Mouse (Mus musculus): ENCODE data around the gene Olfr482.

Olfr482 gene

GRCm38 (mm10) chr7:108097486-108097885, at the start of gene Olfr482:
TSS of gene Olfr482 (minus strand) at chr7:108097586.
- no peak for DNase-seq (ENCODE audit: low spot score in 2 of 2)

- DNase-seq (ENCODE audit: low spot score in 2 of 2), result no peak
These were observed 30.0 kb upstream of the Olfr482 start, which contains the start of gene Olfr484 for GRCm38 (mm10) chr7:108127349-108127748. TSS of gene Olfr484 (minus strand) at chr7:108127449.

- no peak for DNase-seq (ENCODE audit: low spot score in 2 of 2)
These were observed 24.0 kb upstream of the Olfr482 start for GRCm38 (mm10) chr7:108121416-108121815.

- DNase-seq (ENCODE audit: low spot score in 2 of 2), result no peak
These were observed 23.3 kb upstream of the Olfr482 start for GRCm38 (mm10) chr7:108120681-108121080.

GRCm38 (mm10) chr7:108100549-108100948, 3.2 kb upstream of the Olfr482 start, which contains the start of gene Olfr483:
TSS of gene Olfr483 (plus strand) at chr7:108100849.
- DNase-seq (ENCODE audit: low spot score in 2 of 2), result no peak

GRCm38 (mm10) chr7:108079555-108079954, 17.8 kb downstream of the Olfr482 start, which contains the start of gene Olfr481:
TSS of gene Olfr481 (plus strand) at chr7:108079855.
- no peak for DNase-seq (ENCODE audit: low spot score in 2 of 2)

GRCm38 (mm10) chr7:108067246-108067645, 30.1 kb downstream of the Olfr482 start, which contains the start of gene Olfr480:
TSS of gene Olfr480 (minus strand) at chr7:108067346.
- no peak for DNase-seq (ENCODE audit: low spot score in 2 of 2)

GRCm38 (mm10) chr7:108050393-108050792, 47.0 kb downstream of the Olfr482 start, which contains the start of gene Olfr479:
TSS of gene Olfr479 (plus strand) at chr7:108050693.
- no peak for DNase-seq (ENCODE audit: low spot score in 2 of 2)
